Mouse (Mus musculus) erythroblast, adult 5-6 weeks (primary cell): ENCODE measurements around the gene Vti1a. TPM values are rescaled to one million over a fixed set of nuclear protein-coding genes. Genes with fewer than 3 reads are reported as not detected.

ENCODE experiments used
- ATAC-seq: replicated peaks from 2 replicates; pipeline ENCODE4 v1.8.0; 2016; ENCODE audit warnings: moderate number of reproducible peaks, mild to moderate bottlenecking, moderate TSS enrichment, inconsistent platforms; ENCODE audit not compliant: poor library complexity, low FRiP score, severe bottlenecking
- total RNA-seq, 2 experiments: library from RNA; stranded (forward) in 1 of 2; stranded (reverse) in 1 of 2; fragments of 150-400 nt in 1 of 2; fragments of 200-764, 138-1000 nt in 1 of 2; gene quantifications; 2 replicates each; pipeline versions ENCODE4 v1.2.3 to v1.2.4; 2015 to 2017; ENCODE audit warnings: low replicate concordance in 2 of 2

The Vti1a gene
- total RNA-seq, 2 experiments from 2014 or later = 16.9 to 18.0 TPM

GRCm38 (mm10) chr19:55642361-55642760, 326.3 kb downstream of the Vti1a start:
- no peak for ATAC-seq

GRCm38 (mm10) chr19:55643288-55643901, 327.3 kb downstream of the Vti1a start:
- ATAC-seq = no peak

DNA sequence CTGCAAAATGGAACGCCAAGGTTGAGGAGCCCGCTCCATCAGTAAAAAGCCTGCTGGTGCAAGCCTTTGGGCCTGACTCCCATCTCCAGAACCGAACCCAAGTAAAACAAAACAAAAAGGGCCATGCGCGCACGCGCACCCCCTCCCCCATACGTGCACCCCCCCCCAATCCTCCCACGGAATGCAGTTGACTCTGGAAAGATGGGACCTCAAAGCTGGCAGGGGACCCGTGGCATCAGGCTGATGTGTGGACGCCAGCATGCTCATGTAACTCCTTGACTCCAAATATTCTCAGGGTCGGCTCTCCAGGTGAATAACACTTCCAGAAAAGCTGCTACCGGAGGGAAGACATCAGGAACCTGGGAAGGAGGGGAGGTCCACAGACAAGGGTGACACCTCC, 327.8 kb downstream of the Vti1a start:
- no peak for ATAC-seq

- no peak for ATAC-seq
These were observed 333.3 kb downstream of the Vti1a start for GRCm38 (mm10) chr19:55649363-55649762.

DNA sequence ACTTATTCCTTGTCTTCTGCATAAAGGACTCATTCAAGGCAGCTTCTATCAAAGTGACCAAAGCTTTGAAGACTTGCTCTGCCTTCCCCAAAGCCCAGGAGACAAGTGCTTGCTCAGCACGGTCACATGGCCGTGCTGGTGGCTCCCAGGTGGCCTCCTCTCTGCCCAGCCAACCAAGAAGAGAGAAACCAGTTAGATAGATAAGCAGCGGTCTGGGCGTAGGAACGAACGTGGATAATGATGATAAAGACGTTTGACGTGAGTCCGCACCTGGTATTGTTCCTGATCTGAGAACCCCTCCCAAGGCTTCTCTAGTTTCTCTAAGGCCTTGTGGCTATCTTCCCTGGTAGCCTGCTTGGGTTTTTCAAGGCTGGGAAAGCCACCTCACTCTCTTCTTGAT, 334.9 kb downstream of the Vti1a start:
- no peak for ATAC-seq

DNA sequence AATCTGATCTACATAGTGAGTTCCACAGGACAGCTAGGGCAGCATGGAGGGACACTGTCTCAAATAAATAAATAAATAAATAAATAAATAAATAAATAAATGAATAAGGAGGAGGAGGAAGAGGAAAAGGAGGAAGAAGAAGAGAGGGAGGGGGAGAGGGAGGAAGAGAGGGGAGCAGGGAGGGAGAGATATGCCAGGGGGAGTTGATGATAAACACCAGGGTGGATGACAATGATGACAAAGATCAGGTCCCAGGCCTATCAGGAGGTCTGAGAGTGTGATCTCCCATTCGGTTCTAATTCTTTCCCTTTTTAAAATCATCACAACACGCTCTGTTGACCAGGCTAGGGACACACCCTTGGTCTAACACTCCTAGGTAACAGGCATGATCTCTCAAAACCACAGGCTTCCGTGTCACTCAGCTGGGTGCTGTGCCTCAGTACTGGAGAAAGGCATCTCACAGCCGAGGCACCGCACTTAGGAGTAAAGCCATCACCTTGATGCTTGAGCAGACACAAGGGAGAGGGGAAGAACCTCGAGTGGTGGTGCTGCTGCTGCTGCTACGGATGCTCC, 336.7 kb downstream of the Vti1a start:
- no peak for ATAC-seq

DNA sequence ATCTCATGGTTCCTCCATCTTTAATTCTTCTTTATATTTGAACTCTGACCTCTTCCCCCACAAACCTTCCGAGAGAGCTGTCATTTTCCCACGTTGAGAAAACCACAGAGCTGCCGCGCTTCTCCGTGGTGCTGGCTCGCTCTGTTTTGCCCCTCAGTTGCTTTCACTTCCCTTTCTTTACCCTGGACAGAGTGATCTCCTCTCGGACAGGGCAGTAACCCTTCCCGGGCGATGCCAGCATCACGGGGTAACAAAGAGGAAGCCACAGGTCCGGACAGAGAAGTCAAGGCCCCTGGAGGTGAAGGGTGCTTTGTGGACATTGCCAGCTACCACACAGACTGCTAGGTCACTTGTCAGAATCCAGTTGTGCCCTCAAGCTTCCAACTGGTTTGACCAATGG, 344.1 kb downstream of the Vti1a start:
- ATAC-seq = no peak

GRCm38 (mm10) chr19:55662521-55663223, 346.6 kb downstream of the Vti1a start:
- no peak for ATAC-seq

DNA sequence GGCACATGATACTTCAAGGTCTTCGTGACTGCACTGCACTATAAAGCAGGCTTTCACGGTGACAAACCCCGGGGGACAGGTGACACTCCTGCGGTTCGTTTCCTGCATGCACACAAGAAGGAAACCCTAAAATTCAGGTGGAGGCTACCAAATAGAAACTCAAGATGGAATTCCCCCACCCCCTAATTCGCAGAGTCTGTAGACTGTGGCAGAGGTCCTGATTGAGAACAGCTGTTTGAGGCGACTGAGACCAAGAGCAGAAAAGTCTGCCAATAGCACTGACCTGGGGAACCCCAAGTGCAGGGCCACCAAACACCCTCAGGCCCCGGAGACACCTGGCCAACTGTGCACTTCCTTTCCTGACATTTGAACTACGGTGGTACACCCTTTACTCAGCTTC, 351.7 kb downstream of the Vti1a start:
- no peak for ATAC-seq

GRCm38 (mm10) chr19:55668896-55669295, 352.8 kb downstream of the Vti1a start:
- no peak for ATAC-seq

Other genes starting within 250 kb of the Vti1a start
- gene Gpam, start 189.1 kb upstream of the Vti1a start, total RNA-seq (2015; ENCODE audit: low replicate concordance) = 0.38 and 1.0 TPM in 2 replicates
- gene Gpam, start 189.1 kb upstream of the Vti1a start, total RNA-seq (2017; ENCODE audit: low replicate concordance) = 1.7 and 1.9 TPM in 2 replicates
- gene Tectb, start 135.6 kb upstream of the Vti1a start, total RNA-seq (2015; ENCODE audit: low replicate concordance) = not detected in 2 replicates
- not detected in 2 replicates for gene Tectb, start 135.6 kb upstream of the Vti1a start, total RNA-seq (2017; ENCODE audit: low replicate concordance)
- 0.58 TPM in 1 of 2 replicates, not detected in the other for gene Gucy2g, start 75.1 kb upstream of the Vti1a start, total RNA-seq (2015; ENCODE audit: low replicate concordance)
- gene Gucy2g, start 75.1 kb upstream of the Vti1a start, total RNA-seq (2017; ENCODE audit: low replicate concordance) = not detected in 2 replicates
- 39.6 and 74.4 TPM in 2 replicates for gene Acsl5, start 64.4 kb upstream of the Vti1a start, total RNA-seq (2015; ENCODE audit: low replicate concordance)
- gene Acsl5, start 64.4 kb upstream of the Vti1a start, total RNA-seq (2017; ENCODE audit: low replicate concordance) = 27.5 and 31.5 TPM in 2 replicates
- gene Zdhhc6, start 263 bp upstream of the Vti1a start, total RNA-seq (2015; ENCODE audit: low replicate concordance) = 12.7 and 17.5 TPM in 2 replicates
- 10.0 and 11.8 TPM in 2 replicates for gene Zdhhc6, start 263 bp upstream of the Vti1a start, total RNA-seq (2017; ENCODE audit: low replicate concordance)